Mouse (Mus musculus) lung, embryonic 14.5 days (tissue): ENCODE measurements around the gene Ephb1. TPM values are rescaled to one million over a fixed set of nuclear protein-coding genes. Genes with fewer than 3 reads are reported as not detected.

Source experiments
- ATAC-seq: fragments of 200-750 bp; cut with Nextera tagmentation; 2 replicates; pipeline ENCODE4 v1.8.0; 2017; ENCODE audit warnings: mild to moderate bottlenecking, moderate TSS enrichment, moderate library complexity; ENCODE audit not compliant: insufficient read depth
- DNase-seq: peaks from one replicate; pipeline ENCODE4 v3.0.0-alpha.2; 2015
- H3K27ac ChIP-seq: fragments of 300-500 bp; sonication (generic); 2 replicates; pipeline ENCODE4 v1.5.1; 2014; ENCODE audit warnings: low read depth, mild to moderate bottlenecking, moderate library complexity
- H3K27me3 ChIP-seq: fragments of 300-500 bp; sonication (generic); 2 replicates; pipeline ENCODE4 v1.6.1; 2014; ENCODE audit warnings: low read length, control low read depth; ENCODE audit not compliant: insufficient read depth
- H3K36me3 ChIP-seq: fragments of 300-500 bp; sonication (generic); 2 replicates; pipeline ENCODE4 v1.6.1; 2014; ENCODE audit warnings: control low read depth; ENCODE audit not compliant: insufficient read depth
- H3K4me1 ChIP-seq: fragments of 300-500 bp; sonication (generic); 2 replicates; pipeline ENCODE4 v1.6.1; 2014; ENCODE audit warnings: antibody characterized with exemption, control low read depth; ENCODE audit not compliant: insufficient read depth
- H3K4me2 ChIP-seq: fragments of 300-500 bp; sonication (generic); 2 replicates; pipeline ENCODE4 v1.6.1; 2014; ENCODE audit warnings: mild to moderate bottlenecking
- H3K4me3 ChIP-seq: fragments of 300-500 bp; sonication (generic); 2 replicates; pipeline ENCODE4 v1.5.1; 2014; ENCODE audit warnings: low read depth, low read length
- H3K9ac ChIP-seq: fragments of 300-500 bp; sonication (generic); 2 replicates; pipeline ENCODE4 v1.6.1; 2014
- H3K9me3 ChIP-seq: fragments of 300-500 bp; sonication (generic); 2 replicates; pipeline ENCODE4 v1.6.1; 2016; ENCODE audit warnings: low read depth, low read length, control low read depth
- CTCF ChIP-seq: IDR thresholded peaks from 2 replicates; pipeline ENCODE4 v1.5.1; 2016; ENCODE audit warnings: antibody characterized with exemption, low read depth
- WGBS: fragments of 180-500 bp; shearing (Covaris S2); extraction: QIAGEN DNeasy Blood & Tissue Kit; methylation state at CpG from one replicate; pipeline ENCODE4 v1.1.7; 2014; 5-methylcytosine and 5-hydroxymethylcytosine counted together
- polyA plus RNA-seq: library from polyadenylated mRNA; unstranded; fragments of >200 nt; fragmentation: Nextera tagmentation; extraction: Ambion mirVana; gene quantifications from 2 replicates; pipeline ENCODE4 v1.2.1, GENCODE M21; 2014

The Ephb1 gene
- polyA plus RNA-seq, 1 experiment from 2014 or later: 1.6 TPM

- H3K9me3 ChIP-seq: no peaks in the 10 kb centered on the region
- H3K9ac ChIP-seq: no peak overlapping the region
- no peaks in the 10 kb centered on the region for H3K4me1 ChIP-seq
- H3K4me3 ChIP-seq: no peak overlapping the region
- no peak overlapping the region for H3K4me2 ChIP-seq
- DNase-seq (no peak), ATAC-seq (no peak)
- TF ChIP-seq CTCF: no peak
- peaks cover 18% of the 10 kb centered on the region for H3K27me3 ChIP-seq
- WGBS: 80% methylated on average over 9 of the region's 9 CpGs
- no peaks in the 10 kb centered on the region for H3K36me3 ChIP-seq
- no peak overlapping the region for H3K27ac ChIP-seq
Observed at GRCm38 (mm10) chr9:102345047-102345446, 9.4 kb downstream of the Ephb1 start.

GRCm38 (mm10) chr9:102344086-102344930 lies 10.2 kb downstream of the Ephb1 start:
- H3K9ac ChIP-seq: no peak overlapping the region
- H3K9me3 ChIP-seq: no peaks in the 10 kb centered on the region
- no peaks in the 10 kb centered on the region for H3K36me3 ChIP-seq
- no peaks in the 10 kb centered on the region for H3K4me1 ChIP-seq
- ATAC-seq: no peak
- no peak overlapping the region for H3K27ac ChIP-seq
- H3K4me2 ChIP-seq: no peak overlapping the region
- WGBS: 82% methylated on average over 10 of the region's 10 CpGs
- no peak for TF ChIP-seq CTCF
- no peak for DNase-seq
- H3K4me3 ChIP-seq: no peak overlapping the region
- H3K27me3 ChIP-seq: peaks cover 14% of the 10 kb centered on the region

GRCm38 (mm10) chr9:102343061-102343460 lies 11.4 kb downstream of the Ephb1 start:
- Histone ChIP-seq H3K4me2 (no peak overlapping the region), H3K27me3 (peaks cover 6% of the 10 kb centered on the region), H3K27ac (no peak overlapping the region), H3K36me3 (no peaks in the 10 kb centered on the region), H3K9me3 (no peaks in the 10 kb centered on the region), H3K9ac (no peak overlapping the region), H3K4me3 (no peak overlapping the region), H3K4me1 (no peaks in the 10 kb centered on the region)
- ATAC-seq: no peak
- TF ChIP-seq CTCF: no peak
- no peak for DNase-seq
- 83% methylated on average over 9 of the region's 9 CpGs for WGBS

- WGBS: 48% methylated on average over 3 of the region's 3 CpGs
- H3K27me3 ChIP-seq: 0 out of 2 replicates have a peak, but pooled peaks cover 4% of the 10 kb centered on the region
- no peak for DNase-seq
Observed at GRCm38 (mm10) chr9:102342026-102342425, 12.5 kb downstream of the Ephb1 start.

DNA sequence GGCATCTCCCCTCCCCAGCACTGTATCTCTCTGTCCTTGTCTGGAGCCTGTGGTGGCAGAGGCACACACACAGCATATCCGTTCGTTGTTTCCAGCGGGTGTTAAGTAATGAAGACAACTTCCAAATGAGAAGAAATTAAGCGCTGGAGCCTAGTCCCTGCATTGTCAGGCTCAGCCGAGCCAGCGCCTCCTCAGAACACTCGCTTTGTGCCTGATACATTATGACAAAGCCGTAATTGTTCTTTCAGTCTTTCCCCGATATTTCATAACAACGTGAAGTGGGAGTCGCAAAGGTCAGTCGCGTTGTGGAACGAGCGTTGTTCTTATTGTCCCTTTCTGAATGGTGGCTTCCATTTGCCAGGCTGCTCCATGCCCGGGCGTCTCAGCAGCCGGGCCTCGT lies 13.7 kb downstream of the Ephb1 start:
- no peaks in the 10 kb centered on the region for H3K9me3 ChIP-seq
- ATAC-seq (no peak), DNase-seq (no peak)
- no peaks in the 10 kb centered on the region for H3K36me3 ChIP-seq
- WGBS: 77% methylated on average over 19 of the region's 19 CpGs
- no peaks in the 10 kb centered on the region for H3K27me3 ChIP-seq
- TF ChIP-seq CTCF: no peak
- H3K27ac ChIP-seq: no peak overlapping the region
- no peaks in the 10 kb centered on the region for H3K4me1 ChIP-seq
- H3K4me3 ChIP-seq: no peak overlapping the region
- no peak overlapping the region for H3K9ac ChIP-seq
- H3K4me2 ChIP-seq: no peak overlapping the region

More at GRCm38 (mm10) chr9:102342026-102342425, 12.5 kb downstream of the Ephb1 start:
- H3K27ac ChIP-seq: no peak overlapping the region
- H3K9ac ChIP-seq: no peak overlapping the region
- no peaks in the 10 kb centered on the region for H3K4me1 ChIP-seq
- no peak for TF ChIP-seq CTCF
- no peak overlapping the region for H3K4me2 ChIP-seq
- H3K9me3 ChIP-seq: no peaks in the 10 kb centered on the region
- no peak overlapping the region for H3K4me3 ChIP-seq
- ATAC-seq: no peak
- H3K36me3 ChIP-seq: no peaks in the 10 kb centered on the region

DNA sequence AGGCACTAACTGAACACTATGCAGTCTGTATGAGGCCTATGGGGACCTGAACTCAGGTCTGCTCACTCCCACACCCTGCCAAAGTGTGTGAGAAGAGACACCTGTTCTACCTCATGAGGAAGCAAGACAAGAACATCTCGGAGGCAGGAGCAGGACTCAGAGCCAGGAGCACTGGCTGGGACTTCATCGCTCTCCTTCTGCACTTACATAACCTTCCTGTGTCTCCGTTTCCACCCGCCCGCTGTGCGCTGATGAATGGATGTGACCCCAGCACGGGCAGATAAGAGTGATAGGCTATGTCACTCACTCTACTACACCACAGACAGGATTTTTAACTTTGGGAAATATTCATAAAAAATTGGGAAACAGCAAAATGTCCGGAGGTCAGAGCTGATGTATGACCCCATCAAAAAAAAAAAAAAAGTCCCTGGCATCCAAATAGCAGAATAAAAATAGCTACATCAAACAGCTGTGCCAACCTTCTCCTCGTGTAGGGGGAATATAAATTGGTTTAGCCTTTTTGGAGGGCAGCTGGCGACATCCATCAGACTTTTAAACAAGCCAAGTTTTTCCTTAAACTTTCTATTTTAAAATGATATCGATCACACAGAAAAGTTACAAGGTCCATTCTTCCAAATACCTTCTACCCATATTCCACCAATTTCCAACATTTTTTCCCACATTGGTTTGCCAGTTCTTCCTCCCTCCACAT lies 18.8 kb downstream of the Ephb1 start:
- no peaks in the 10 kb centered on the region for H3K4me1 ChIP-seq
- no peak overlapping the region for H3K27ac ChIP-seq
- no peak for ATAC-seq
- H3K36me3 ChIP-seq: no peaks in the 10 kb centered on the region
- 42% methylated on average over 11 of the region's 11 CpGs for WGBS
- H3K27me3 ChIP-seq: no peaks in the 10 kb centered on the region
- no peak for TF ChIP-seq CTCF
- H3K4me3 ChIP-seq: no peak overlapping the region
- DNase-seq: no peak
- H3K4me2 ChIP-seq: no peak overlapping the region
- H3K9me3 ChIP-seq: no peaks in the 10 kb centered on the region
- H3K9ac ChIP-seq: no peak overlapping the region
